Mouse (Mus musculus): ENCODE measurements around the gene Secisbp2l. TPM values are rescaled to one million over a fixed set of nuclear protein-coding genes. Genes with fewer than 3 reads are reported as not detected.

Gene Secisbp2l
- polyA plus RNA-seq, 1 experiment from 2014 or later: 32.2 TPM

- peaks cover 7% of the 10 kb centered on the region; the same call in 1 of the 2 replicates for H3K4me1 ChIP-seq (replicated peaks; ENCODE audit: control insufficient read depth, insufficient read depth, low read length)
- H3K4me2 ChIP-seq (ENCODE audit: low read length): no peak overlapping the region
- no peak for ATAC-seq
- H3K4me3 ChIP-seq (replicated peaks; ENCODE audit: low read length): no peak overlapping the region
- H3K9me3 ChIP-seq (ENCODE audit: control insufficient read depth, low read length): no peaks in the 10 kb centered on the region
- 93% methylated on average over 2 of the region's 2 CpGs for WGBS
- no peak overlapping the region for H3K9ac ChIP-seq (replicated peaks; ENCODE audit: low read depth, low read length)
- H3K36me3 ChIP-seq (ENCODE audit: control insufficient read depth, insufficient read depth): no peaks in the 10 kb centered on the region
- no peak overlapping the region for H3K27ac ChIP-seq (ENCODE audit: low read length)
- no peaks in the 10 kb centered on the region for H3K27me3 ChIP-seq (replicated peaks; ENCODE audit: control insufficient read depth, insufficient read depth, low read length)
Observed at GRCm38 (mm10) chr2:125702851-125703250, 79.8 kb downstream of the Secisbp2l start.

- WGBS: 89% methylated on average over 2 of the region's 2 CpGs
- H3K36me3 ChIP-seq (ENCODE audit: control insufficient read depth, insufficient read depth): no peaks in the 10 kb centered on the region
- H3K9me3 ChIP-seq (ENCODE audit: control insufficient read depth, low read length): no peaks in the 10 kb centered on the region
- H3K27ac ChIP-seq (ENCODE audit: low read length): no peak overlapping the region
- no peak overlapping the region for H3K4me3 ChIP-seq (replicated peaks; ENCODE audit: low read length)
- H3K27me3 ChIP-seq (replicated peaks; ENCODE audit: control insufficient read depth, insufficient read depth, low read length): no peaks in the 10 kb centered on the region
- H3K4me1 ChIP-seq (replicated peaks; ENCODE audit: control insufficient read depth, insufficient read depth, low read length): peaks cover 7% of the 10 kb centered on the region; the same call in 1 of the 2 replicates
- ATAC-seq: no peak
- H3K9ac ChIP-seq (replicated peaks; ENCODE audit: low read depth, low read length): no peak overlapping the region
- no peak overlapping the region for H3K4me2 ChIP-seq (ENCODE audit: low read length)
Observed at GRCm38 (mm10) chr2:125701606-125702005, 81.1 kb downstream of the Secisbp2l start.

- Histone ChIP-seq H3K4me2 (ENCODE audit: low read length) (no peak overlapping the region), H3K9me3 (ENCODE audit: control insufficient read depth, low read length) (no peaks in the 10 kb centered on the region), H3K27me3 (replicated peaks; ENCODE audit: control insufficient read depth, insufficient read depth, low read length) (no peaks in the 10 kb centered on the region), H3K36me3 (ENCODE audit: control insufficient read depth, insufficient read depth) (no peaks in the 10 kb centered on the region), H3K4me3 (replicated peaks; ENCODE audit: low read length) (no peak overlapping the region), H3K4me1 (replicated peaks; ENCODE audit: control insufficient read depth, insufficient read depth, low read length) (no peaks in the 10 kb centered on the region), H3K9ac (replicated peaks; ENCODE audit: low read depth, low read length) (no peak overlapping the region), H3K27ac (ENCODE audit: low read length) (no peak overlapping the region)
- 61% methylated on average over 2 of the region's 2 CpGs for WGBS
- ATAC-seq: no peak
Observed at GRCm38 (mm10) chr2:125696219-125696618, 86.5 kb downstream of the Secisbp2l start.

- ATAC-seq: no peak
- Histone ChIP-seq H3K27me3 (replicated peaks; ENCODE audit: control insufficient read depth, insufficient read depth, low read length) (no peaks in the 10 kb centered on the region), H3K9ac (replicated peaks; ENCODE audit: low read depth, low read length) (no peak overlapping the region), H3K4me2 (ENCODE audit: low read length) (no peak overlapping the region), H3K4me3 (replicated peaks; ENCODE audit: low read length) (no peak overlapping the region), H3K27ac (ENCODE audit: low read length) (no peak overlapping the region), H3K36me3 (ENCODE audit: control insufficient read depth, insufficient read depth) (no peaks in the 10 kb centered on the region), H3K4me1 (replicated peaks; ENCODE audit: control insufficient read depth, insufficient read depth, low read length) (no peaks in the 10 kb centered on the region), H3K9me3 (ENCODE audit: control insufficient read depth, low read length) (no peaks in the 10 kb centered on the region)
- WGBS: 84% methylated on average over 2 of the region's 2 CpGs
Observed at GRCm38 (mm10) chr2:125694798-125695197, 87.9 kb downstream of the Secisbp2l start.

GRCm38 (mm10) chr2:125692010-125692409, 90.7 kb downstream of the Secisbp2l start:
- Histone ChIP-seq H3K4me1 (replicated peaks; ENCODE audit: control insufficient read depth, insufficient read depth, low read length) (no peaks in the 10 kb centered on the region), H3K27me3 (replicated peaks; ENCODE audit: control insufficient read depth, insufficient read depth, low read length) (no peaks in the 10 kb centered on the region), H3K36me3 (ENCODE audit: control insufficient read depth, insufficient read depth) (no peaks in the 10 kb centered on the region), H3K27ac (ENCODE audit: low read length) (no peak overlapping the region), H3K4me2 (ENCODE audit: low read length) (no peak overlapping the region), H3K9ac (replicated peaks; ENCODE audit: low read depth, low read length) (no peak overlapping the region), H3K9me3 (ENCODE audit: control insufficient read depth, low read length) (no peaks in the 10 kb centered on the region), H3K4me3 (replicated peaks; ENCODE audit: low read length) (no peak overlapping the region)
- ATAC-seq: no peak
- 92% methylated on average over 2 of the region's 2 CpGs for WGBS

Other genes starting within 250 kb of the Secisbp2l start
- 4.8 and 5.1 TPM in 2 replicates for gene Cep152, start 157.8 kb downstream of the Secisbp2l start, polyA plus RNA-seq (2015; fragmentation: Nextera tagmentation; extraction: Ambion mirVana)
- gene Eid1, start 109.8 kb downstream of the Secisbp2l start, polyA plus RNA-seq (2015; fragmentation: Nextera tagmentation; extraction: Ambion mirVana): 317 and 327 TPM in 2 replicates
- 1.5 and 2.0 TPM in 2 replicates for gene Shc4, start 58.7 kb downstream of the Secisbp2l start, polyA plus RNA-seq (2015; fragmentation: Nextera tagmentation; extraction: Ambion mirVana)
- 24.9 and 27.9 TPM in 2 replicates for gene Galk2, start 76.2 kb upstream of the Secisbp2l start, polyA plus RNA-seq (2015; fragmentation: Nextera tagmentation; extraction: Ambion mirVana)
- gene Cops2, start 76.3 kb upstream of the Secisbp2l start, polyA plus RNA-seq (2015; fragmentation: Nextera tagmentation; extraction: Ambion mirVana): 63.6 and 80.4 TPM in 2 replicates

Data from forebrain, embryonic 16.5 days (tissue).